Mouse (Mus musculus): Measurements from ENCODE around the gene Tep1.

Tep1 gene

GRCm38 (mm10) chr14:50795965-50796364 lies 74.4 kb downstream of the Tep1 start:
- DNase-seq (ENCODE audit: extremely low read depth, insufficient read length, low spot score): no peak

GRCm38 (mm10) chr14:50795261-50795935 lies 75.0 kb downstream of the Tep1 start:
- no peak for DNase-seq (ENCODE audit: extremely low read depth, insufficient read length, low spot score)

- DNase-seq (ENCODE audit: extremely low read depth, insufficient read length, low spot score): no peak
Observed at GRCm38 (mm10) chr14:50788157-50788556, 82.2 kb downstream of the Tep1 start.

GRCm38 (mm10) chr14:50785251-50785637 lies 85.1 kb downstream of the Tep1 start, which contains the start of gene Ttc5:
Gene Ttc5 (minus strand): TSS chr14:50785519.
- DNase-seq (ENCODE audit: extremely low read depth, insufficient read length, low spot score): peak; percentile 85

GRCm38 (mm10) chr14:50784391-50785250 lies 85.7 kb downstream of the Tep1 start:
- no peak for DNase-seq (ENCODE audit: extremely low read depth, insufficient read length, low spot score)

GRCm38 (mm10) chr14:50782166-50782565 lies 88.2 kb downstream of the Tep1 start:
- no peak for DNase-seq (ENCODE audit: extremely low read depth, insufficient read length, low spot score)

All from 3134 (cell line).